Mouse (Mus musculus): ENCODE data around the gene Morn1.

The Morn1 gene

DNA sequence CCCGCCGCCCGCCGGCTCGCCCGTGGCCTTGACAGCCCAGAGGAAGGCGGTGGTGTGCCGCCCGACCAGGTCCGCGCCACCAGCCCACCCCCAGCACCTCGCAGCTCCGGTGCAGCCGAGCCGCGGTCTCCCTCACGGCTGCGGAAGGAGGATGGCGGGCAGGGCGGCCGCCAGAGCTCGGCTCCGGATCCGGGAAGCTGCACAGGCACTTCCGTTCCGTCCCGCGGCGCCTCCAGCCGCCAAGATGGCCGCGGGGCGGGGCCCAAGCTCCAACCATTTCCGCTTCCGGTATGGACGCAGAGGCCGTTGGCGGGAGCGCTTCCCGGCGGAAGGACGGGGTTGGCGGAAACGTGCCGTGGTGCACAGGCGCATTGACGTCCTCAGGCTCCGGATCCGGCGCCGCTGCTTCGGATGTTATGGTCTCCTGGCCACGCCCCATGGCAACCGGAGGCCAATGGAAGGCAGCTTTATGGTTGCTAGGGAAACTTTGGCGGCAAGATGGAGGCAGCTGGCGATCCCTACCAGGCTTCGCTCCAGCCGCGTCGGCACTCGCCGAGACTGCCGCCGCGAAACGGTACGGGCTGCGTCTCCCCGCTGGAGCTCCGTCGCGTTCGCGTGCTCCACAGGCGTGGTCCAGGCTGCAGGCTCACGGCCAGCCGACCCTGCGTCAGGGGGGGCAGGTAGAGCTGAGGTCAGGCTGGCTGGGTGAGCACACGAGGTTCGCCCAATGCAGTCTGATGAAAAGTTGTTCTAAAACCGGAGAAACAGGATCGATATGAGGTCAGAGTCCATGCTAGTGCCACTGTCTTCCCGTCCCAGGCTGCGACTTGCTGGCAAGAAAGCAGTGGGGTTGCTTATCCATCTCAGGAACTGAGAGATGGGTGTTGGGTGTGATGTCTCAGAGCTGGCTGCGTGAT is at the start of gene Morn1, which contains the start of gene Rer1:
Gene Morn1 (plus strand): TSS at position 470 of the 917 bp plus-strand sequence.
Gene Rer1 (minus strand): TSS at position 275 of the 917 bp plus-strand sequence.
- DNase-seq (ENCODE audit: low spot score in 2 of 2) = peak; percentile 100

DNA sequence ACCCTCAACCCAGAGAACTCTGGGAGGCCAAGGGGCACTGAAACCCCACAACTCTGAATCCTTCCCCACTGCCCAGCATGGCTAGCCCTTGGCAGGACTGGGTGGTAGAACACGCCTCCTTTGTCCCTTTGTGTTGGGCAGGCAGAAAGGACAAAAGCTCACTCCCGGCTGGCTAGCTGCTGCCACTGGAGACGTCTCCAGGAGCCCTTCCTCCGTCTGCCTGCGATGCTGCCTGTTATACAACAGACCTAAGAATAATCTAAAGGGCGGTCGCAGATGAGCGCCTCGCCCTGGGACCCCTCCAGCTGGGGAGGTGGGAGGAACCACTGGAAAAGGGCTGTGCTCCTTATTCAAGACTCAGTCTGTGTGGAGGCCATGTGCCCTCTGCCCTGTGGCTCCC is 46.2 kb upstream of the Morn1 start:
- DNase-seq (ENCODE audit: low spot score in 2 of 2) = no peak

DNA sequence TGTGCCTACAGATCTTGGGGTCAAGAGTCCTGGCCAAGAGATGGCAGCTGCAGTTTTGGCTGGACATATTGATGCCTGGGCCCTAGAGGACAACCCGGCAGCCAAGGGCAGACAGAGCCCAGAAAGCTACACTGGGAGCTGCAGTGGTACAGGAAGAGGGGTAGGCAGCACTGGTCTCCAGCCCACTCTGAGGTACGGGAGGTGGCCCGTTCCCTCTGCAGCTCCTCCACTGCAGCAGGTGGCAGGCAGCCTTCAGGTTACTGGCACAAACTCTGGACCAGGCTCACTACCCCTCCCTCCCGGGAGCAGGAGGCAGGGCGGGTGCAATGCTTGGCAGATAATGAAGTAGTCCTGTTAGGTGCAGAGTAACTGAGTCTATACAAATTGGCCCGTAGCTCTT is 45.7 kb upstream of the Morn1 start:
- no peak for DNase-seq (ENCODE audit: low spot score in 2 of 2)

DNA sequence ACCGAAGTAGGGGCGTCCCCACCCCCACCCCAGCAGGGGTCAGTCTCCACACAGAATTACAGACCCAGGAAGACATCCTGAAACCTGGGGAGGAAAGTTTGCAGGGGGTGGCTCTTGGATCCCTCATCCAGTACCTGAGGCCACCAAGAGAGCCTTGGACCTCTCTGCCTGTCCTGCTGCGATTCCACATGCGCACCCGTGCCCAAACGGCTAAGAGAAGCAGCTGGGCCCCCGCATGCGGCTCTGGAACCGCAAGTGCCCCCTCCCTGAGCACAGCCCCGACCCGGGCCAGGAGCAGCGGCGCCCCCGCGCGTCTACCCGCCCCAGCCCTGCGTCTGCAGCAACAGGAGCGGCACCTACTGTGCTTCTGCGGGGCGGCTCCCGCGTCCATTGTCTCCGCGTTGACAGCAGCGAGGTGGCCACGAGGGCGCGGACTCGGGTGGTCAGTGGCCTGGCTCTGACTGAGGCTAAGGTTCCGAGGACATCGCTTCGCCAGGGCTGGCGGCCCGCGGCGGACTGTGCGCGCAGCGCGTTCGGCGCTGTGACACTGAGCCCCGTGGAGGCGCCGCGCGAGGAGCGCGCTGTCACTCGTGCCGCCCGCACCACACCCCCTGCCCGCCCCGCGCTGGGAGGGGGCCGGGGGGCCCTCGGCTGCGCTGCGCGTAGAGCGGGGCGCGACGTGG is 43.6 kb upstream of the Morn1 start:
- no peak for DNase-seq (ENCODE audit: low spot score in 2 of 2)

DNA sequence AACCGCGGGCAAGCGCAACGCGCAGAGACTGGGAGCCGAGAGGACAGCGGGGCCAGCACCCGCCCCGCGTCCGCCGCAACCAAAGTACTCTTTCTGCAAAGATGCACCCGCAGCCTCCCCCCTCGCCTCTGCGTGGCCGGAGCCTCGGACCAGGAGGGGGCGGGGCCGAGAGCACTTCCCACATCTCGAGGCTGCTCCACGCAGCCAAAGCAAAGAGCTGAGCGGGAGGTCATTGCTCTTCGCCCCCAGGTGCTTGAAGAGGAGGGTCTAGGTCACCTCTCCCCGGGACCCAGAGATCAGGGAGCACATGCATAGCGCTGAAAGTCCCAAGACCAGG is 43.1 kb upstream of the Morn1 start:
- DNase-seq (ENCODE audit: low spot score in 2 of 2) = no peak

DNA sequence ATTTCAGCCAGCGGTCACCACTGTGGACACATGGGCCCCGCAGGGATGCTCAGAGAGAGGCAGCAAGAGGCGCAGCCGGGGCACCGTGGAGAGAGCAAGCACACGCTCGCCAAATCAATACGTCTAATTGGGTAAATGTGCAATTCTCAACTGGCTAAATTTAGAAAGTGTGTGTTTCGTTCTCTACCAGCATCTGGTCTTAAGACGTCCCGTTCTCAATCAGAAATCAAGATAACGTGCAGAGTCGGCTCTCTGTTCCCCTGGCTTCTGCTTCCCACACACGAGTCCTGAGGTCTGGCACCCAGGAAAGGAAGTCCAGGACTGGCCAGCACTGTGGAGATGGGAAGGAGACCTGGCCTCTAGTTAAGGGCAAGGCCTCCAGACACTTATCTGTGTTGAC is 39.7 kb upstream of the Morn1 start:
- no peak for DNase-seq (ENCODE audit: low spot score in 2 of 2)

DNA sequence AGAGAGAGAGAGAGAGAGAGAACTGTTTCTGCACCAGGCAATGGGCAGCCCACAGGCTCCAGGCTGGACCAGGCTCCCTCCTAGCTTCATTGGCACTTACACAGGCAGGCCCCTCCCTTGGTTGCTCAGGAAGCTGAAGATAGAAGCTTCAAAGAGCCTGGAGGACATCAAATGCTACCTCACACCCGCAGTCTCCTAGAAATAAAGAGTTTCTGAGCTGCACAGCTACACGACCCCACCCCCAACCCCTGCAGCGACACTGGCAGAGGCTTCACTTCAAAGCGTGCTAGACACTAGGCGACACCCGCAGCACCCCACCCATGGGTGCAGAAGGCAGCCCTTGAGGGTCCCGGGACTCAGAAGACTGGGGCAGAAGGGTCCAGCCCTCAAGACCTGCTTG is 36.3 kb upstream of the Morn1 start:
- DNase-seq (ENCODE audit: low spot score in 2 of 2) = no peak

DNA sequence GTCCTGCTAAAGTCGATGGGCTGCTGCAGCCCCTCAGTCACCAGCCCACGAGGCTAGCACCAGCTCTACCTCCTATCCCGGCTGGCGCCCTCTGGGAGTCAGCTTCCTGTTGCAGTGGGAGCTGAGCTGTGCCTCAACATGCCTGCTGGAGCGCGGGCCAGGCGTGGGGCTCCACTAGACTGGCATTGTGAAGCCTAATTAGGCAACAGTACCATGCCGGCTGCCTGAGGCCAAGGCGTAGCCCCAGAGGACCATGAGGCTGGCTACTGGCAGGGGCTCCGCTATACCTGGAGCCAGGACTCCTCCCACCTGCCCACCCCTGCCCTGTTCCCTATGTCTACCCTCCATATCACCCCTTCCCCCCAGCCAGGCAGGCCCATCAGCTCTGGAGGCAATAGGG is 29.7 kb upstream of the Morn1 start, which contains the start of gene Plch2:
Gene Plch2 (minus strand): TSS at position 61 of the 400 bp plus-strand sequence.
- no peak for DNase-seq (ENCODE audit: low spot score in 2 of 2)

DNA sequence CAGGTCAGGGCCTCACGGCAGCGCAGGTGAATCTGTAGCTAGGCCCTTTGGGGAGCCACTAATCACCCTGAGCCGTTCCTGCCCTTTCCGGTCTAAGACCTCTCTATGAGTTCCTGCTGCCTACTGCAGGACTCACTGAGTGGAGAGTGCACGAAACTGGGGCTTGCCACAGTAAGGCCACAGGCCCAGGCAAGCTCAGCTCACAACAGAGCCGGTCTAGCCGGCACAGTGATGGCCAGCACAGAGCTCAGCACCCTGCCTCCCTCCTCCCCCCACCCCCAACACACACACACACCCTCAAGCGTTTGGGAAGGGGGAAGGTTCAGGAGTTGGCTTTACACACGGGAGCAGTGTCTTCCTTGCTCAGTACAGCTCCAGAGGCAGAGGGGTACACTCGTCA is 28.1 kb upstream of the Morn1 start:
- no peak for DNase-seq (ENCODE audit: low spot score in 2 of 2)

DNA sequence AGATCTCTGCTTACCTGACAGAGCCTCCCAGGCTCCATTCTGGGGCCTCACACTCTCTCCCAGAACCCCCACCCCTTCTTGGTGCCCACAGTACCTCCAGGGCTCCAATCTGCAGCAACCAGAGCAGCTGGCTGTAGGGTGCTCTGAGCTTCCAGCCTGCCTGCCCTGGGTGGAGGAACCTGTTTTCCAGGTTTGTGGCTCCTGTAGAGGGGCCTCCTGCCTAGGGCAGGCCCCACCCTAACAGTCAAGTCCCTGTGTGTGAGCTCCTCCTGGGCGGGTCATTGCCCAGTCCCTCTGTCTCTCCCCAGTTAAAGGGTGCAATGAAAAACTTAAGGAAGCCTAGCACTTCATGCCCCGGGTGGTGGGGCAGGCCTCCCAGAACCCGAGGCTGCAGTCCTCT is 22.5 kb upstream of the Morn1 start:
- DNase-seq (ENCODE audit: low spot score in 2 of 2) = no peak

DNA sequence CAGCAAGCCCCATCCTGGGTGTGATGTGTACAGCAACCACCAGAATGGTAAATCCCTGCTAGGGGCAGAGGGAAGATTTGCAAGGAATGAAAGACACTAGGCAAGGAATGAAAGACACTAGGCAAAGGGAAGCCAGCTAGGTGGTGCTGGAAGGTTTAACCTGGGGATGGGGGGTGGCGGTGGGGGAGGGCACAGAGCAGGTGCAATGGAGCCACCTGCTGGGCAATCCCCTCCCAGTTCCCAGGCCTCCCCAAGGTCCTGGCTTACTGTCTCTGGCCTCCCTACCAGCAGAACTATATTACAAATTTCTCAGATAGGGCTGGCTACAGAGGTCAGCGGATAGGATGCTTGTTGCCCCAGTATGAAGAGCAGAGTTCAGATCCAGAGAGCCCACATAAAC is 21.9 kb upstream of the Morn1 start:
- DNase-seq (ENCODE audit: low spot score in 2 of 2) = no peak

DNA sequence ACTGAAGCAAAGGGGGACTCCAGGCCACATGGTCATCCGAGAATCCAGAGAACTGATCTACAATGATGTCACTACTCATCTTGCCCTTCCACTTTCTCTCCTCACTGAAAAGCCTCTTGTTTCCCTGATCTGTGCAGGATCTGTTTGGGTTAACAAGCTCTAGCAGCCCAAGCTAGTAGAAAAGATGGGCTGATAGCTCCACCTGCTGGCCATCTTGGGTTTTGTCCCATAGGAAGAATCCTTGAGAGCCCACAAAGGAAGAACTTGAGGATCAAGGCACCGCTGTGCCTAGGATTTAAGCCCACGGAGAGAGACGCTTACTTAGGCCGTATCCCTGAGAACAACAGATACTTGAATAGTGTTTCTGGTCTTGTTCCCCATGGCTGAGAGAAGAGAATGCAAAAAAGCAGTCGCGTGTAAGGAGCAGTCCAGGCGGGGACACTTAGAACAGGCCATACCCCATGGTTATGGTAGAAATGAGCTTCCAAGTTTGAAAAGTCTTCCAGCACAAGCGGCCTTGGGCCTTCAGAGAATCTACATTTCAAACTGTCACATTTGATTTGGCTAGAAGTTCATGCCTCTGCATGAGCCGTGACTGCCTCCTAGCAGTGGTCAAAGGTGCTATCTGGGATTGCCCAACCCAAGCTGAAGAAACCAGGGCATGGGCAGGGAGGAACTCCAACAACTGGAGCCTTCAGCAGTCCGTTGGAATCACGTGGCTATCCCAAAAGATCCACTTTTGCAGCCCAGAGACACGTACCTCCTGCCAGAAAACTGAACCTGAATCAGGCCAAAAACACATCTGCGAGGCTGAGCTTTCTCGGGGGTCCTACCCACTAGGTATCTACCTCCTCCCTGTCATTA is 20.2 kb upstream of the Morn1 start:
- DNase-seq (ENCODE audit: low spot score in 2 of 2) = peak; percentile 78 to 91

DNA sequence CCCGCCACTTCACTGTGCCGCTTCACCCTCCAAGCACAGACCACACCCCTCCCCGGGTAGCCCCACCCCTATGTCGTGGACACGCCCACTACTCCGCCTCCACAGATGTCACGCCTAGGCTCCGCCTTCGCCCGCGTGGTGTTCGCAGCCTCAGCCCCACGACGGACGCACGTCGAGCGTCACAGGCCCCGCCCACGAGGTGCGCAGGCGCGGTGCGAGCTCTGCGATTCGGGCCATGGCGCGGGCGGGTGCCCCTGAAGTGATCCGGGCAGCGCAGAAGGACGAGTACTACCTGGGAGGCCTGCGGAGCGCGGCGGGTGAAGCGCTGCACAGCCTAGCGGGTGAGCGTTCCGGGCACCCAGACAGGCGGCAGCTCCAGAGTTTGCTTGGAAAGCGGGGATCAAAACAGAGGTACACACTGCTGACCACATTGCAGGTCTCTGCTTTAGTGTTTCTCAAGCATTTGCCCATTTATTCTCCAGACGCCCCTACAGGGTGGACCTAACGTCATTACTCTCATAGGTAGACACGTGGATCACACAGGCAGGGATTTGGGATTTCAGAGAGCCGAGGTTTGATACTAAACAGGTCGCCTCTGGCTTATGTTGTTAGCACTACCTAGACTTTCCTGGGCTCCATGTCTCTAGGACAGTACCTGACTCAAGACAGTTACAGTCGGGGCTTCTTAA is 19.4 kb upstream of the Morn1 start, which contains the start of gene Pex10:
Gene Pex10 (plus strand): TSS at position 183 of the 689 bp plus-strand sequence.
- DNase-seq (ENCODE audit: low spot score in 2 of 2) = peak; percentile 96

DNA sequence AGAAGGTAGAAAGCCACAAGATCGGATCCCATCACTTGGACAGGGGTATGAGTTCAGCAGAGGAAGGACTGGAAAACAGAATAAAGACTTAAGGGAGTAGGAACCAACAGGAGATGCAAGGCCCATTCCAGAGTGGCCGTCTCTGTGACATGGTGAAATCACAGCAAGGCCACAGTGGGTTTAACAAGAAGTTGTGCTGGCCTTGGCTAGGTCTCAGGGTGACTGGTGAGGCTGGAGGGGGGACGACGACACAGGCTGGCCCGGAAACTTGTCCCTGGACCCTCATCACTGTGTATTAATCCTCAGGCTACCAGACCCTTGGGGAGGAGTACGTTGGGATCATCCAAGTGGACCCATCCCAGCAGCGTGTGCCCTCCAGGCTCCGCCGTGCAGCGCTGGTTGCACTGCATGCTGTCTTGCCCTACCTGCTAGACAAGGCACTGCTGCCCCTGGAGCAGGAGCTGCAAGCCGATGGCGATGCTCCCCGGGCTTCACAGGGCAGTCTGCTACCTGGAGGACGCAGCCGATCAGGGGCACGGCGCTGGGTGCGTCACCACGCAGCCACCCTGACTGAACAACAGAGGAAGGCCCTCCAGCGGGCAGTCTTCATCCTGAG is 17.9 kb upstream of the Morn1 start:
- no peak for DNase-seq (ENCODE audit: low spot score in 2 of 2)

DNA sequence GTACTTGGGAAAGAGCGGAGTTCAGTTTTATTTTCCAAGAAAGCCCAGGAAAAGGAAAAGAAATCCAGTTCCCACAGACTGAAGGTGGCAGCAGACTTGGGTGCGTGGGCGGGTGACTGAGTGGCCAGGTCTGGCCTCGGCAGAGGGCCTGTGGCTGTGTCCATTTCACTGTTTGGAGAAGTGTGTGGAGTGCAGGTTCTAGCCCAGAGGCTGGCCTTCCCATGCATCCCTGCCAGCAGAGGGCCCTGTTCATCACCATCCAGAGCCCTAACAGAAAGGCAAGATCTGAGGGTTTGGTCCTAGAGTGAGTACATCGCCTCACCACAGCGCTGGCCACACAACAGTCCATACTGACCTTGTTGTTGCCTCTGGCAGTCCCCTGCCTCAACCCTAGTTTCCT is 17.2 kb upstream of the Morn1 start:
- no peak for DNase-seq (ENCODE audit: low spot score in 2 of 2)

DNA sequence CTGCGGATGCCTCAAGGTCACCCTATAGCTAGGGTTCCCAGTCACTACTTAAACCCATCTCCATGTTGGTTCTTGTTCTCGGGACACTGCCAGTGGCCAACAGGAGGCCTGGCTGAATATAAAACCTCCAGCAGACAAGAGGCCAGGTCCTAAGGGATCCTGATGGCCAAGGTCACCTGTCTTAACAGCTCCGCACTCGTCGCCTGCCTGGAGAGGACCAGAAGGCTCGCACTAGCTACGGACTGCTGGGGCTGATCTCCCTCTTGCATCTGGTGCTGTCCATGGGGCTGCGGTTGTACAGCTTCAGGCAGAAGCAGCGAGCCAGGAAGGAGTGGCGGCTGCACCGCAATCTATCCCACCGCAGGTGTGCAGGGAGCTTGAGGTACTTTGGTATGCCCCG is 16.2 kb upstream of the Morn1 start:
- DNase-seq (ENCODE audit: low spot score in 2 of 2) = no peak

DNA sequence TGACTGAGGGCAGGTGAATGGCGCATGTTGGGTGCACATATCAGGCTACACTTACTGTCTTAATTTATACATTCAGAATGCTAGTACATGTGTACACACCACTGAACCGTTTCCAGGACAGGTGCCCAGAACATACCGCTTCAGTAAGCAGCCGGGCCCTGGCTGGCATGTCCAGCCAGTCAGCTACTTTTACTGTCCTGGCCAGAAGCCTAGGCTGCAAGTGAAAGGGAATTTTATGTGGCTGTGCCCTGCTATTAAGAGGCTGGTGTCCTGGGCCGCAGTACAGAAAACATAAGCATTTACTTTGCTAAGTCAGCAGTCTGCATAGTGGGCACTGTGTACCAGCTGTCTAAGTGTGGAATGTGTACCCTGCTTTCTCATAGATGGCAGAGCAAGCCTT is 15.5 kb upstream of the Morn1 start:
- DNase-seq (ENCODE audit: low spot score in 2 of 2) = no peak

DNA sequence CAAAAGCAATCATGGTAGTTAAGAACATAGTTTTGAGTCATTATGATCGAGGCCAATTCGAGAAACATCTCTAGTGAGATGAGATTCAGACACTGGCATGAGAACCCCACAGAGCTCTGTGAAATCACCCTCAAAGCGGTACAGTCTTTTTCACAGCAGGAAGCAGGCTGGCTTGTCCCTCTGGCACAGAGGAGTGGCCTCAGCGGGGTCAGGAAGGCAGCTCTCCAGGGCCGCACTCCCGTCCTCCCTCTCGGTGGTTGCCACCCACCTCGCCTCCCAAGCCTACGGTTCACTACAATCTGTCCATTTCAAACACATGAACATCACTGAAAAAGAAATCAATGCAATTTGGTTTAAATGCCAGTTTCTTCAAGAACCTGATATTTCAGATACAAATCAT is 12.0 kb upstream of the Morn1 start:
- DNase-seq (ENCODE audit: low spot score in 2 of 2) = no peak

DNA sequence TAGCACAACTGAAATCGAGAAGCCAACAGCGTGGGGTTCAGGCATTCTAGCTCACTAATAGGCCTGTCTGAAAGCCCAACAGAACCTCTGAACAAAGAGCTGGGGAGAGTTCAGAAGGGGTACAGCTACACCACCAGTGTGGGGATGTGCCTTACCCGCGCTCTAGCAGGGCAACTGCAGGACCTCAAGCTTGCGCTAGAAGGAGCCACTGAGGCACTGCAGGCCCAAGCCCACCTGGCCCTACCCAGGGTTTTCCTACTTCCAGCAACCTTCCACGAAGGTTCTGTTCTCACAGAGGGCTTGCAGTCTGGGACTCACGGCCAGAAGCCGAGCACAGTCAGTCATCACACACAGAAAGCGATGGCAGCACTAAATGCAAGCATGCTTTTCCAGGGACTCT is 11.2 kb upstream of the Morn1 start:
- no peak for DNase-seq (ENCODE audit: low spot score in 2 of 2)

DNA sequence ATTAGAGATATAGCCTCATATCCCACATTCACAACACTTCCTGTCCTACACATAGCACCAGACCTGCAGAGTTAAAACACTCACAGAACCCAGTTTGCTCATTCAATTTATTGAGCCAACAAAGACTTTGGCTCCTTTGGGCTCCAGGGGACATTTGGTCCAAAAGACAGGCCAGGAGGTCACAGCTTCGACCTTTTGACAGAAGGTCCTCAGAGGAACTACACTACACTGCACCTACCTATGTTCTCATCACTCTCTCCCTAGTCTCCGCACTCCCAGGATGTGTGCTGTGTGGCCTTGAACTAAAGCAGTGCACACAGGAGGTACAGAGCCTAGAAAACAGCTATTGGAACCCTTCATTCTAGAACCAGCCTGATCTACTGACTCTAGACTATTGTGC is 10.6 kb upstream of the Morn1 start:
- DNase-seq (ENCODE audit: low spot score in 2 of 2) = no peak

DNA sequence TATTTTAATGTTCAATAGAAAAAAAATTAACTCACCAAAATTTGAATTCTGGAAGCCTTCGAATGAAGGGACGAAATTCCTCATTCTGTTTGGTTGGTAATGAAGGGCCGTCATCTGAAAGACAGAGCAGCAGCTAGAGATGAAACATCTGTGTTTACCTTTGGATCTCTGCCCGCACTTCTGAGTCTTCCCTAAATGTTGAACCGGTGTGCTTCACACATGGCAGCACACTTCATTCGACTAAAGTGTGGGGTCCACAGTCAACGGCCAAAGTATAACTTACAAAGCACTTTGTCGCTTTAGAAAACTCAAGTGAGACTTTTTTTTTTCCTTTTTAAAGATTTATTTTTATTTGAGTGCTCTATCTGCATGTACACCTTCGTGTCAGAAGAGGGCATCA is 9.7 kb upstream of the Morn1 start:
- DNase-seq (ENCODE audit: low spot score in 2 of 2) = no peak

Measured in heart, adult 9 months (tissue).